Mouse (Mus musculus) liver, embryonic 11.5 days (tissue): ENCODE measurements at regions not wholly inside any gene's neighbourhood (a gene's known extent, or its start where the extent isn't known, plus 50 kb on each side); places are given as distances from the start of the nearest gene placed in this dataset.

Source experiments
- ATAC-seq: fragments of 200-750 bp; cut with Nextera tagmentation; replicated peaks from 2 replicates; pipeline ENCODE4 v1.8.0; 2017; ENCODE audit warnings: moderate number of reproducible peaks, mild to moderate bottlenecking, moderate TSS enrichment, moderate library complexity; ENCODE audit not compliant: low FRiP score
- DNase-seq: peaks from one replicate; pipeline ENCODE4 v3.0.0-alpha.2; 2017; ENCODE audit warnings: low spot score
- H3K27ac ChIP-seq: fragments of 300-500 bp; sonication (generic); 2 replicates; pipeline ENCODE4 v1.5.1; 2014; ENCODE audit warnings: mild to moderate bottlenecking, low read depth, low read length, control low read depth
- H3K27me3 ChIP-seq: fragments of 300-500 bp; sonication (generic); replicated peaks from 2 replicates; pipeline ENCODE4 v1.6.1; 2014; ENCODE audit warnings: low read length, mixed read lengths; ENCODE audit not compliant: control insufficient read depth, insufficient read depth
- H3K36me3 ChIP-seq: fragments of 300-500 bp; sonication (generic); 2 replicates; pipeline ENCODE4 v1.6.1; 2014; ENCODE audit warnings: mild to moderate bottlenecking, low read length, moderate library complexity, mixed read lengths; ENCODE audit not compliant: control insufficient read depth, insufficient read depth
- H3K4me1 ChIP-seq: fragments of 300-500 bp; sonication (generic); replicated peaks from 2 replicates; pipeline ENCODE4 v1.6.1; 2014; ENCODE audit warnings: low read length, mixed read lengths; ENCODE audit not compliant: control insufficient read depth, insufficient read depth
- H3K4me2 ChIP-seq: fragments of 300-500 bp; sonication (generic); 2 replicates; pipeline ENCODE4 v1.6.1; 2014; ENCODE audit warnings: mild to moderate bottlenecking, control low read depth, moderate library complexity
- H3K4me3 ChIP-seq: fragments of 300-500 bp; sonication (generic); 2 replicates; pipeline ENCODE4 v1.5.1; 2014; ENCODE audit warnings: low read depth, low read length, control low read depth
- H3K9ac ChIP-seq: fragments of 300-500 bp; sonication (generic); 2 replicates; pipeline ENCODE4 v1.6.1; 2014; ENCODE audit warnings: low read depth, low read length, control low read depth
- H3K9me3 ChIP-seq: fragments of 300-500 bp; sonication (generic); 2 replicates; pipeline ENCODE4 v1.6.1; 2016; ENCODE audit warnings: low read length, inconsistent platforms, mixed read lengths; ENCODE audit not compliant: control insufficient read depth
- WGBS: fragments of 180-500 bp; shearing (Covaris S2); extraction: QIAGEN DNeasy Blood & Tissue Kit; methylation state at CpG from one replicate; pipeline ENCODE4 v1.1.7; 2014; 5-methylcytosine and 5-hydroxymethylcytosine counted together

GRCm38 (mm10) chr2:180390216-180390996, 55.9 kb upstream of the Gata5 start:
- no peak for ATAC-seq
- Histone ChIP-seq H3K9me3 (no peaks in the 10 kb centered on the region), H3K4me2 (no peak overlapping the region), H3K36me3 (no peaks in the 10 kb centered on the region), H3K27me3 (peaks cover 42% of the 10 kb centered on the region), H3K9ac (no peak overlapping the region), H3K27ac (no peak overlapping the region), H3K4me1 (no peaks in the 10 kb centered on the region), H3K4me3 (no peak overlapping the region)
- DNase-seq, result no peak
- WGBS, result 71% methylated on average over 15 of the region's 15 CpGs

- no peak overlapping the region for H3K9ac ChIP-seq
Measured at GRCm38 (mm10) chr2:180389486-180389885, 55.0 kb upstream of the Gata5 start.

GRCm38 (mm10) chr2:180389013-180389412, 54.5 kb upstream of the Gata5 start:
- 69% methylated on average over 12 of the region's 12 CpGs for WGBS
- Histone ChIP-seq H3K36me3 (no peaks in the 10 kb centered on the region), H3K27ac (no peak overlapping the region), H3K4me2 (no peak overlapping the region), H3K9ac (no peak overlapping the region), H3K27me3 (peaks cover 55% of the 10 kb centered on the region), H3K9me3 (no peaks in the 10 kb centered on the region), H3K4me1 (no peaks in the 10 kb centered on the region), H3K4me3 (no peak overlapping the region)
- ATAC-seq (no peak), DNase-seq (no peak)

More at GRCm38 (mm10) chr2:180389486-180389885, 55.0 kb upstream of the Gata5 start:
- Histone ChIP-seq H3K4me3 (no peak overlapping the region), H3K9me3 (no peaks in the 10 kb centered on the region), H3K4me1 (no peaks in the 10 kb centered on the region), H3K27me3 (peaks cover 52% of the 10 kb centered on the region), H3K36me3 (no peaks in the 10 kb centered on the region), H3K4me2 (no peak overlapping the region), H3K27ac (no peak overlapping the region)
- DNase-seq, result no peak
- ATAC-seq, result no peak
- WGBS, result 28% methylated on average over 2 of the region's 2 CpGs

GRCm38 (mm10) chr2:180388122-180388521, 53.6 kb upstream of the Gata5 start:
- Histone ChIP-seq H3K27ac (no peak overlapping the region), H3K9ac (no peak overlapping the region), H3K36me3 (no peaks in the 10 kb centered on the region), H3K27me3 (peaks cover 57% of the 10 kb centered on the region), H3K4me1 (no peaks in the 10 kb centered on the region), H3K4me2 (no peak overlapping the region), H3K9me3 (no peaks in the 10 kb centered on the region), H3K4me3 (no peak overlapping the region)
- DNase-seq (no peak), ATAC-seq (no peak)
- WGBS, result 61% methylated on average over 5 of the region's 5 CpGs

GRCm38 (mm10) chr2:180387305-180387704, 52.8 kb upstream of the Gata5 start:
- H3K9me3 ChIP-seq, result no peaks in the 10 kb centered on the region
- no peak for DNase-seq
- H3K36me3 ChIP-seq, result no peaks in the 10 kb centered on the region
- no peak overlapping the region for H3K4me2 ChIP-seq
- WGBS, result 31% methylated on average over 2 of the region's 2 CpGs
- H3K9ac ChIP-seq, result no peak overlapping the region
- no peaks in the 10 kb centered on the region for H3K4me1 ChIP-seq
- no peak for ATAC-seq
- H3K27ac ChIP-seq, result no peak overlapping the region
- peaks cover 57% of the 10 kb centered on the region for H3K27me3 ChIP-seq
- H3K4me3 ChIP-seq, result no peak overlapping the region

- Histone ChIP-seq H3K4me1 (no peaks in the 10 kb centered on the region), H3K36me3 (no peaks in the 10 kb centered on the region), H3K27me3 (peaks cover 55% of the 10 kb centered on the region), H3K9ac (no peak overlapping the region), H3K4me3 (peak overlapping the region; percentile 29), H3K4me2 (peak overlapping the region; percentile 48), H3K9me3 (no peaks in the 10 kb centered on the region), H3K27ac (no peak overlapping the region)
- ATAC-seq (no peak), DNase-seq (peak; percentile 32)
- 3% methylated on average over 34 of the region's 35 CpGs for WGBS
Measured at GRCm38 (mm10) chr2:180385967-180386688, 51.6 kb upstream of the Gata5 start.

GRCm38 (mm10) chr2:180385231-180385895, 50.9 kb upstream of the Gata5 start:
- Histone ChIP-seq H3K4me3 (peak overlapping the region; percentile 29; the same call in 1 of the 2 replicates), H3K36me3 (no peaks in the 10 kb centered on the region), H3K9ac (no peak overlapping the region), H3K9me3 (no peaks in the 10 kb centered on the region), H3K4me2 (peak overlapping the region; percentile 48), H3K4me1 (no peaks in the 10 kb centered on the region), H3K27me3 (peaks cover 53% of the 10 kb centered on the region), H3K27ac (no peak overlapping the region)
- ATAC-seq (no peak), DNase-seq (no peak)
- WGBS, result 6% methylated on average over 26 of the region's 26 CpGs
